Comparison of ENCODE assay signal across 11 mouse cellular contexts in the genomic region with DNA sequence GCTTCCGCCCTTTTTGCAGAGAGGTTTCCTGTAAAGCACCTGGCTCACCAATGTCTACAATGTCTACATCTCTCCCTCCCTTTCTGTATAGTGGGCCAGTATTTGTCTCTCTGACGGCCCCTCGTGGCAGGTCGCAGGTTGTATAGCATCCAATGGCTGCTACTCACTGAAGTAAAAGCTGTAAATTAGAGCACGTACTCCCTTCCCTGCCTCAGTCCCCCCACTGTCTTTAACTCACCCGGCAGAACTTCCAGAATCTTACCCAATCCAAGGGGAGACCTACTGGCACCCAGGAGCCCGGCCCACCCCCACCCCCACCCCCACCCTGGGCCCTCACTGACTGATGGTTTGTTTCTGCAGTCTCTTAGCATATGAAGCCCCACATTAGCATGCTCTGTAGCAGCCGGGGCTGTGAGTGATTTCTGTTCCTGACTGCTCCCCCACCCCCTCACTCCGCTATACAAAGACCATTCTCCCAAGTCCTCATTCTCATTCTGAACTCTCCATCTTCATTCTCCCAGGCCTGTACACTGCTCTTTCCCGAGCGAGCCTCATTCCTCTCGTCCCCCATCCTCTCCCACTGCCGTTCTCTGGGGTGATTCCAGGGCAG.
DNase-seq lines count a peak whose midpoint lies in the region; ATAC-seq and TF ChIP-seq lines count a peak whose summit lies in the region.
"Had no signal": no experiment of that assay in that cellular context is flagged by ENCODE, and none has a peak within 500 bp of the region (broad histone marks: within the 10 kb centered on the region; RNA-seq: fewer than 3 reads in every experiment).

No protein-coding gene starts in this region.

- 0 out of 2 replicates have a peak overlapping the region, but pooled peaks have one; percentile 22 for H3K27ac ChIP-seq in cortical plate, adult 2 months (ENCODE audit: insufficient read depth, low read length)
- H3K27ac ChIP-seq in hindbrain, embryonic 13.5 days, result peak overlapping the region; percentile 91
- peak overlapping the region; percentile 22 for H3K27ac ChIP-seq in neural tube, embryonic 12.5 days
- H3K27ac ChIP-seq: heart, embryonic 15.5 days; kidney, embryonic 15.5 days had no signal

- TF ChIP-seq POLR2A in cortical plate, adult 2 months (IDR thresholded peaks at IDR 0.05; ENCODE audit: extremely low read depth, insufficient read depth, low read length), result no peak

- WGBS in hindbrain, embryonic 13.5 days, result 16% methylated on average over 13 of the region's 13 CpGs
- 10% methylated on average over 13 of the region's 13 CpGs for whole genome bisulfite sequencing in neural tube, embryonic 12.5 days

- TF ChIP-seq CTCF in cortical plate, adult 2 months (IDR thresholded peaks at IDR 0.05; ENCODE audit: extremely low read depth, insufficient read depth, low read length), result no peak

- intact Hi-C loops in left cerebral cortex, postnatal 4 days (cut with DNase I), result no loop called here
- intact Hi-C loops in left cerebral cortex, postnatal 36 days (cut with DNase I), result no loop called here

- no peaks in the 10 kb centered on the region for H3K9me3 ChIP-seq in hindbrain, embryonic 13.5 days
- H3K9me3 ChIP-seq in neural tube, embryonic 12.5 days, result no peaks in the 10 kb centered on the region
- H3K9me3 ChIP-seq: heart, embryonic 15.5 days; kidney, embryonic 15.5 days had no signal

- no peaks in the 10 kb centered on the region for H3K27me3 ChIP-seq in hindbrain, embryonic 13.5 days
- H3K27me3 ChIP-seq in neural tube, embryonic 12.5 days (replicated peaks), result no peaks in the 10 kb centered on the region
- H3K27me3 ChIP-seq: heart, embryonic 15.5 days; kidney, embryonic 15.5 days had no signal

- H3K4me3 ChIP-seq in cortical plate, adult 2 months (ENCODE audit: insufficient read depth, low read length), result peak overlapping the region; percentile 23
- peak overlapping the region; percentile 34 for H3K4me3 ChIP-seq in hindbrain, embryonic 13.5 days
- peak overlapping the region; percentile 26 for H3K4me3 ChIP-seq in neural tube, embryonic 12.5 days
- H3K4me3 ChIP-seq: heart, embryonic 15.5 days; kidney, embryonic 15.5 days had no signal

- no peaks in the 10 kb centered on the region for H3K4me1 ChIP-seq in cortical plate, adult 2 months (ENCODE audit: control insufficient read depth, insufficient read depth, low read length)
- H3K4me1 ChIP-seq in hindbrain, embryonic 13.5 days (replicated peaks), result peaks cover 47% of the 10 kb centered on the region
- H3K4me1 ChIP-seq in neural tube, embryonic 12.5 days, result peaks cover 35% of the 10 kb centered on the region
- H3K4me1 ChIP-seq: heart, embryonic 15.5 days had no signal

- peak; percentile 58 for DNase-seq in left cerebral cortex, postnatal 4 days
- DNase-seq in left cerebral cortex, postnatal 36 days (ENCODE audit: low spot score in 2 of 2), result no peak
- DNase-seq in spleen, postnatal 10 days (ENCODE audit: low spot score in 2 of 2), result no peak
- no peak for DNase-seq in kidney, postnatal 25 days
- DNase-seq: adrenal gland, postnatal 25 days had no signal

- H3K4me2 ChIP-seq in hindbrain, embryonic 13.5 days, result peak overlapping the region; percentile 46
- H3K4me2 ChIP-seq in neural tube, embryonic 12.5 days (replicated peaks), result peak overlapping the region; percentile 50
- H3K4me2 ChIP-seq: heart, embryonic 15.5 days; kidney, embryonic 15.5 days had no signal

- H3K9ac ChIP-seq in hindbrain, embryonic 13.5 days, result peak overlapping the region; percentile 67
- peak overlapping the region; percentile 46 for H3K9ac ChIP-seq in neural tube, embryonic 12.5 days
- H3K9ac ChIP-seq: heart, embryonic 15.5 days; kidney, embryonic 15.5 days had no signal

- peak; percentile 86 for ATAC-seq in hindbrain, embryonic 13.5 days (ENCODE audit: low FRiP score)
- ATAC-seq in neural tube, embryonic 12.5 days (ENCODE audit: low FRiP score, low read depth), result peak; percentile 85
- ATAC-seq in granulocyte monocyte progenitor cell, adult 5-6 weeks (replicated peaks; ENCODE audit: poor library complexity, severe bottlenecking), result no peak

- no peaks in the 10 kb centered on the region for H3K36me3 ChIP-seq in hindbrain, embryonic 13.5 days
- H3K36me3 ChIP-seq in neural tube, embryonic 12.5 days, result no peaks in the 10 kb centered on the region
- H3K36me3 ChIP-seq: heart, embryonic 15.5 days had no signal

Comparison
In these comparisons a context has a peak if more than half of its experiments do, and no peak if none do; other contexts are left out.
1. H3K27ac ChIP-seq: peak in every context shown above with its lines; median percentile 91 in hindbrain, embryonic 13.5 days; 22 in cortical plate, adult 2 months; 22 in neural tube, embryonic 12.5 days.